Comparison of ENCODE assay signal across 9 mouse cellular contexts in the genomic region with DNA sequence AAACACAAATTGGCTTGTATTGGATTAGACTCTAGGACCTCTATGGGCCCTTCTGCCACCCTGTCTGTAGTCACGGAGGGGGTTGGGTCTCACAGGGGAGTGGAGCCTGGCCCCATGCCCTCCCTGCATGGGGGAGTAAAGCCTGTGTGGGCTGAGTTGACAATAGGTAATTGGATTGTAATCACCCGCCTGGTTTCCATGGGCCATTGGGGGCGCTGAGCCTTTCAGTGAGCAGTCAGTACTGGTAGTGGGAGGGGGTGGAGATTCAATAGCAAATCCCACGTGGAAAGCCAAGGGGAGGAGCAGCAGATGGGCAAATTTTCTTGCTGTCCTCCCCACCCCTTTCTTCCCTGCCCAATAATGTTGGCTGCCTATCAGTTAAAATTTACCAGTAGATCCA. TPM values are rescaled to one million over a fixed set of nuclear protein-coding genes. Genes with fewer than 3 reads are reported as not detected.
DNase-seq lines count a peak whose midpoint lies in the region; ATAC-seq and TF ChIP-seq lines count a peak whose summit lies in the region.
"Had no signal": no experiment of that assay in that cellular context is flagged by ENCODE, and none has a peak within 500 bp of the region (broad histone marks: within the 10 kb centered on the region; RNA-seq: fewer than 3 reads in every experiment).

No protein-coding gene starts in this region.

- ATAC-seq in hindbrain, embryonic 13.5 days (ENCODE audit: low FRiP score): no peak

- no peaks in the 10 kb centered on the region for H3K27me3 ChIP-seq in hindbrain, embryonic 13.5 days

- no peak overlapping the region for H3K4me3 ChIP-seq in lung, adult 2 months (replicated peaks; ENCODE audit: extremely low read depth, low read depth, low read length)
- H3K4me3 ChIP-seq in hindbrain, embryonic 13.5 days: no peak overlapping the region
- H3K4me3 ChIP-seq in olfactory bulb, adult 2 months (ENCODE audit: insufficient read depth, low read depth, low read length): no peak overlapping the region

- H3K4me1 ChIP-seq in lung, adult 2 months (ENCODE audit: control insufficient read depth, insufficient read depth, low read length): peaks cover 5% of the 10 kb centered on the region; the same call in 1 of the 2 replicates
- peaks cover 50% of the 10 kb centered on the region for H3K4me1 ChIP-seq in hindbrain, embryonic 13.5 days (replicated peaks)
- peaks cover 29% of the 10 kb centered on the region for H3K4me1 ChIP-seq in olfactory bulb, adult 2 months (ENCODE audit: control insufficient read depth, insufficient read depth, low read length)

- H3K36me3 ChIP-seq in hindbrain, embryonic 13.5 days: peaks cover 25% of the 10 kb centered on the region

- peak; percentile 6 for DNase-seq in lung, postnatal 10 days
- DNase-seq in lung, adult 2 months: no peak
- DNase-seq in cerebellum, postnatal 14 days: peak; percentile 37 to 60
- DNase-seq in spleen, postnatal 4 days (ENCODE audit: low spot score in 2 of 2): no peak
- DNase-seq in kidney, postnatal 10 days: no peak
- no peak for DNase-seq in yolk sac, embryonic 10.5 days (ENCODE audit: low spot score)

- TF ChIP-seq POLR2A in lung, adult 2 months (IDR thresholded peaks at IDR 0.05; ENCODE audit: borderline replicate concordance, extremely low read depth, low read depth, low read length): no peak
- TF ChIP-seq POLR2A in olfactory bulb, adult 2 months (IDR thresholded peaks at IDR 0.05; ENCODE audit: insufficient read depth, low read depth, low read length): no peak

- TF ChIP-seq CTCF in lung, adult 2 months (IDR thresholded peaks at IDR 0.05; ENCODE audit: insufficient read depth, low read length): no peak
- TF ChIP-seq CTCF in olfactory bulb, adult 2 months (IDR thresholded peaks at IDR 0.05; ENCODE audit: insufficient read depth, low read depth, low read length): no peak

- H3K4me2 ChIP-seq in hindbrain, embryonic 13.5 days: no peak overlapping the region

- no peak overlapping the region for H3K9ac ChIP-seq in hindbrain, embryonic 13.5 days

- WGBS in lung, adult 2 months: 52% methylated on average over 4 of the region's 4 CpGs
- 7% methylated on average over 4 of the region's 4 CpGs for WGBS in hindbrain, embryonic 13.5 days
- 16% methylated on average over 4 of the region's 4 CpGs for whole genome bisulfite sequencing in olfactory bulb, adult 2 months

- H3K9me3 ChIP-seq in hindbrain, embryonic 13.5 days: no peaks in the 10 kb centered on the region

- peak overlapping the region; percentile 100 for H3K27ac ChIP-seq in hindbrain, embryonic 13.5 days
- peak overlapping the region; percentile 43 for H3K27ac ChIP-seq in olfactory bulb, adult 2 months (ENCODE audit: insufficient read depth, low read depth, low read length)
- H3K27ac ChIP-seq: macrophage had no signal

RNA-seq across cellular contexts. Expression of a gene that starts 1.7 kb away (rescaled TPM):
- 14.6 and 28.9 TPM in 2 replicates for polyA plus RNA-seq in lung, adult 2 months (2012; rRNA removed)
- polyA plus RNA-seq in hindbrain, embryonic 13.5 days (2015; fragmentation: Nextera tagmentation; extraction: Ambion mirVana): 1,402 and 1,435 TPM in 2 replicates
- polyA plus RNA-seq in olfactory bulb, adult 2 months (2012; ENCODE audit: insufficient read depth, insufficient read length, low replicate concordance, missing spikeins): 327 TPM in 1 of 2 replicates, not detected in the other

RNA-seq across cellular contexts. Expression of a gene that starts 30.5 kb away (rescaled TPM):
- polyA plus RNA-seq in lung, adult 2 months (2012; rRNA removed): 21.6 and 28.4 TPM in 2 replicates
- polyA plus RNA-seq in hindbrain, embryonic 13.5 days (2015; fragmentation: Nextera tagmentation; extraction: Ambion mirVana): 43.4 and 44.0 TPM in 2 replicates
- 229 TPM in 1 of 2 replicates, not detected in the other for polyA plus RNA-seq in olfactory bulb, adult 2 months (2012; ENCODE audit: insufficient read depth, insufficient read length, low replicate concordance, missing spikeins)

RNA-seq across cellular contexts. Expression of a gene that starts 48.4 kb away (rescaled TPM):
- polyA plus RNA-seq in lung, adult 2 months (2012; rRNA removed): 0.06 TPM in 1 of 2 replicates, not detected in the other
- 0.17 and 0.31 TPM in 2 replicates for polyA plus RNA-seq in hindbrain, embryonic 13.5 days (2015; fragmentation: Nextera tagmentation; extraction: Ambion mirVana)
- not detected in 2 replicates for polyA plus RNA-seq in olfactory bulb, adult 2 months (2012; ENCODE audit: insufficient read depth, insufficient read length, low replicate concordance, missing spikeins)
- polyA plus RNA-seq: macrophage had no signal

Comparison
In these comparisons a context has a peak if more than half of its experiments do, and no peak if none do; other contexts are left out.
1. DNase-seq: peak in lung, postnatal 10 days (single experiment) and cerebellum, postnatal 14 days (2 of 2); none in lung, adult 2 months (single experiment), spleen, postnatal 4 days (0 of 2), kidney, postnatal 10 days (single experiment) and yolk sac, embryonic 10.5 days (single experiment).